In genomic region chr8:124658415-124658814, GRCm38 (mm10) we compare ENCODE assay signal across 8 mouse cellular contexts. TPM values are rescaled to one million over a fixed set of nuclear protein-coding genes. Genes with fewer than 3 reads are reported as not detected.
DNase-seq lines count a peak whose midpoint lies in the region; ATAC-seq lines count a peak whose summit lies in the region.

No protein-coding gene starts in this region.

- H3K27me3 ChIP-seq in embryonic facial prominence, embryonic 13.5 days, result no peaks in the 10 kb centered on the region
- H3K27me3 ChIP-seq in embryonic facial prominence, embryonic 10.5 days (replicated peaks; ENCODE audit: low read depth, poor library complexity, severe bottlenecking), result no peaks in the 10 kb centered on the region
- H3K27me3 ChIP-seq in heart, embryonic 13.5 days (replicated peaks), result no peaks in the 10 kb centered on the region

- WGBS in embryonic facial prominence, embryonic 13.5 days, result 55% methylated on average over 2 of the region's 2 CpGs
- 78% methylated on average over 2 of the region's 2 CpGs for WGBS in embryonic facial prominence, embryonic 10.5 days
- 20% methylated on average over 2 of the region's 2 CpGs for WGBS in heart, embryonic 13.5 days

- no peak overlapping the region for H3K9ac ChIP-seq in embryonic facial prominence, embryonic 13.5 days
- peak overlapping the region; percentile 55; the same call in 1 of the 2 replicates for H3K9ac ChIP-seq in heart, embryonic 13.5 days

- no peak overlapping the region for H3K4me3 ChIP-seq in embryonic facial prominence, embryonic 13.5 days
- no peak overlapping the region for H3K4me3 ChIP-seq in embryonic facial prominence, embryonic 10.5 days
- peak overlapping the region; percentile 21 for H3K4me3 ChIP-seq in heart, embryonic 13.5 days

- peaks cover 16% of the 10 kb centered on the region for H3K36me3 ChIP-seq in embryonic facial prominence, embryonic 13.5 days
- H3K36me3 ChIP-seq in embryonic facial prominence, embryonic 10.5 days (replicated peaks), result peaks cover 43% of the 10 kb centered on the region
- peaks cover 26% of the 10 kb centered on the region for H3K36me3 ChIP-seq in heart, embryonic 13.5 days

- peaks cover 46% of the 10 kb centered on the region for H3K4me1 ChIP-seq in embryonic facial prominence, embryonic 13.5 days
- peaks cover 56% of the 10 kb centered on the region for H3K4me1 ChIP-seq in embryonic facial prominence, embryonic 10.5 days
- peaks cover 86% of the 10 kb centered on the region for H3K4me1 ChIP-seq in heart, embryonic 13.5 days

- no peak overlapping the region for H3K4me2 ChIP-seq in embryonic facial prominence, embryonic 13.5 days
- H3K4me2 ChIP-seq in heart, embryonic 13.5 days, result peak overlapping the region; percentile 56

- ATAC-seq in embryonic facial prominence, embryonic 13.5 days (ENCODE audit: insufficient number of reproducible peaks, insufficient read depth, low FRiP score, low TSS enrichment, low read depth), result no peak
- ATAC-seq in heart, embryonic 13.5 days (ENCODE audit: extremely low read depth, insufficient number of reproducible peaks, low FRiP score, low TSS enrichment), result peak; percentile 32; the same call in 1 of the 2 replicates

- H3K9me3 ChIP-seq in embryonic facial prominence, embryonic 13.5 days, result no peaks in the 10 kb centered on the region
- H3K9me3 ChIP-seq in embryonic facial prominence, embryonic 10.5 days, result no peaks in the 10 kb centered on the region
- no peaks in the 10 kb centered on the region for H3K9me3 ChIP-seq in heart, embryonic 13.5 days

- peak overlapping the region; percentile 34; the same call in 1 of the 2 replicates for H3K27ac ChIP-seq in embryonic facial prominence, embryonic 13.5 days
- no peak overlapping the region for H3K27ac ChIP-seq in embryonic facial prominence, embryonic 10.5 days (replicated peaks)
- H3K27ac ChIP-seq in heart, embryonic 13.5 days (replicated peaks), result peak overlapping the region; percentile 96

- DNase-seq in embryonic facial prominence, embryonic 10.5 days (ENCODE audit: low spot score), result no peak
- DNase-seq in spleen, adult 12 weeks (ENCODE audit: low spot score), result peak; percentile 76
- DNase-seq in spleen, adult 18-20 months, result no peak
- peak; percentile 55 to 67 for DNase-seq in layer of hippocampus, postnatal 10 days (ENCODE audit: low spot score in 2 of 2)
- DNase-seq in spleen, postnatal 10 days (ENCODE audit: low spot score in 2 of 2), result peak; percentile 79 to 86
- no peak for DNase-seq in gastrocnemius, postnatal 4 days (ENCODE audit: low spot score in 2 of 2)

RNA-seq across cellular contexts. Expression of gene 2310022B05Rik, which starts 4.8 kb away (rescaled TPM):
- polyA plus RNA-seq in embryonic facial prominence, embryonic 13.5 days (2015; fragmentation: Nextera tagmentation; extraction: Ambion mirVana), result 29.0 and 29.9 TPM in 2 replicates
- 24.2 and 24.4 TPM in 2 replicates for polyA plus RNA-seq in embryonic facial prominence, embryonic 10.5 days (2016; fragmentation: Nextera tagmentation; extraction: Ambion mirVana)
- polyA plus RNA-seq in heart, embryonic 13.5 days (2015; fragmentation: Nextera tagmentation; extraction: Ambion mirVana), result 37.8 TPM in 2 replicates
- total RNA-seq in layer of hippocampus, postnatal 10 days (2021), result 100 to 1,000 TPM in 1 of 2 experiments, 10 to 100 TPM in 1; 96.2 to 106 TPM
- total RNA-seq in gastrocnemius, postnatal 4 days (2021), result 10 to 100 TPM; 49.3 to 51.7 TPM

Comparison
In these comparisons a context has a peak if more than half of its experiments do, and no peak if none do; other contexts are left out.
1. DNase-seq: peak in spleen, adult 12 weeks (single experiment), layer of hippocampus, postnatal 10 days (2 of 2) and spleen, postnatal 10 days (2 of 2); none in embryonic facial prominence, embryonic 10.5 days (single experiment), spleen, adult 18-20 months (0 of 2) and gastrocnemius, postnatal 4 days (0 of 2).